Mouse (Mus musculus) CD8-positive naive resting alpha-beta T cell, adult 2 months (primary cell): Measurements from ENCODE around the gene Zfp410.

ENCODE experiments used
- DNase-seq, 2 experiments: peaks; one replicate each; pipeline ENCODE4 v3.0.0; 2022; ENCODE audit warnings: low read depth in 2 of 2, low spot score in 2 of 2

Gene Zfp410

DNA sequence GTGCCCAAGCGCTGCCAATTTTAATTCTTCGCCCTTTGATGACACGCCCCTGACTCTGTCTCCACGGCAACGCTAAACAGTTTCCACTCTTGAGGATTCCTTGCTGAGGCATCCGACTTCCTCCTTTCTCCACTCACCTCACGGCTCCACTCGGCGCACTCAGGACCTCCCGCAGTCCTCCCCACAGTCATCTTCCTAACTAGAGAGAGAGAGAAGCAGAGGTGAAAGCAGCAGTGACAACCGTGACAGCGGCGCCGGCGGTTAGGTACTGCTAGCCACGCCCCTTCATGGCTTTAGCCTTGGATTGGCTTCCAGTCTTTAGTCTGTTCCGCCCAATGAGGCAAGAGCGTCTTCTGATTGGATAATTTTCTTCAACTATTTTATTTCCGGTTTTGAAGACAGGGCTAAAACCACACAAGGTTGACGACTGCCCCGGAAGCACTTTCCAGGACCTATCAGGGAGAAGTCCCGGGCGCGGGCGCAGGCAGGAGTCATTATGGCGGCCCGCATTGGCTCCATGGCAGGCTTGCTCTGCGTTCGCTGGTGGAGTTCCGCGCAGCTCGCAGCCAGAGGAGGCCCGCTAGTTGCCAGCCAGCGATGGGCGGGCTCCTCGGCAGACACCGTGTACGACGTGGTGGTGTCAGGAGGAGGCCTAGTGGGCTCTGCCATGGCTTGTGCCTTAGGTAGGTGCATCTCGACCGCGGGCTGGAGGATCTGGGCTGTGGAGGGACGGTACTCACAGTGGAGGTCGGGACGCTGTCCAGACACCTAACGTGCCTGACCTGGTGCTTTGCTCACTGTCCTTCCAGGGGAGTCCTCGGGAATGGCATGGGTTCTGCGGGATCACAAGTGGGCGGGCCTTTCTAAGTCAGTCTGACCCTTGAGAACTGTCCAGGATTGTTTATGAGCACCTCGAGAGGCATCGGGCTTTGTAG lies 45.2 kb downstream of the Zfp410 start, which contains the start of the genes Coq6 and Fam161b:
Gene Coq6 (plus strand): TSS at position 103 of the 935 bp plus-strand sequence.
Gene Fam161b (minus strand): TSS at position 279 of the 935 bp plus-strand sequence.
- DNase-seq: peak; percentile 91 to 93

GRCm38 (mm10) chr12:84362872-84363271 lies 46.2 kb downstream of the Zfp410 start:
- DNase-seq: no peak

DNA sequence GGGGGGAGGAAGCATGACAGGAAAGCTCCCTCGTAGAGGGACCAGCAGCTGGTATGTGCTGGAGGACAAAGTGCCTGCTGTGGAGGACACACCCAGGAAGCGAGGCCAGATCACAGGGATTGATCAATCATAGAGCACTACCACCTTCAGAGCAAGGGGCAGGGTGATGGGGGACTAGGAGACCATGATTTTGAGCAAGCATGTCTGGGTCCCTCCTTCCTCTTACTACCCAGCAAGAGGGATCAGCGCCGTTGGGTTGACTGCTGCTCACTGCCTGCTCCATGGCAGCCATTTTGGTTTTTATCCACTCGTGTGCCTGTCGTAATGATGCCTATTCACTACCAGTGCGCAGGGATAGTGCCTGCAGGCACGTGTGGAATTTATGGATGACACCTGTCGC lies 47.6 kb downstream of the Zfp410 start:
- DNase-seq: no peak

- no peak for DNase-seq
Measured at GRCm38 (mm10) chr12:84365137-84365536, 48.5 kb downstream of the Zfp410 start.

- DNase-seq: no peak
Measured at GRCm38 (mm10) chr12:84366971-84367370, 50.3 kb downstream of the Zfp410 start.

DNA sequence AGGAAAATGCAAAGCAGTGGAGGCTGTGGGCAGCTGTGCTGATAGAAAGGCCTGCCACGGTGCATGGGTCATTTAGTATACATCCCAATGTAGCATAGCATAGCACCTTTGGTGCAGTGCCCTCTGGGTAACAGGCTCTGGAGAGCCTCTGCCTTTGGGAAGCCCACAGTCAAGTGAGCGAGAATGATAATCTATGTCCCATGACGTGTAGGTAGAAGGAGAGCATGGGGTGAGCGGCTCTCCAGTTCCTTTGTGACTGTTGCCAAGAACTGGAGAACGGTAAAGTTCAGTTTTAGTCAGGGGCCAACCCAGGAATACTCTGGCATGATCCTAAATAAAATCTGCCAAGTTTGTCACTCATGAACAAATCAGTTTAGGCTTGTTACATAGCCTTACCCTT lies 55.0 kb downstream of the Zfp410 start:
- DNase-seq: no peak

DNA sequence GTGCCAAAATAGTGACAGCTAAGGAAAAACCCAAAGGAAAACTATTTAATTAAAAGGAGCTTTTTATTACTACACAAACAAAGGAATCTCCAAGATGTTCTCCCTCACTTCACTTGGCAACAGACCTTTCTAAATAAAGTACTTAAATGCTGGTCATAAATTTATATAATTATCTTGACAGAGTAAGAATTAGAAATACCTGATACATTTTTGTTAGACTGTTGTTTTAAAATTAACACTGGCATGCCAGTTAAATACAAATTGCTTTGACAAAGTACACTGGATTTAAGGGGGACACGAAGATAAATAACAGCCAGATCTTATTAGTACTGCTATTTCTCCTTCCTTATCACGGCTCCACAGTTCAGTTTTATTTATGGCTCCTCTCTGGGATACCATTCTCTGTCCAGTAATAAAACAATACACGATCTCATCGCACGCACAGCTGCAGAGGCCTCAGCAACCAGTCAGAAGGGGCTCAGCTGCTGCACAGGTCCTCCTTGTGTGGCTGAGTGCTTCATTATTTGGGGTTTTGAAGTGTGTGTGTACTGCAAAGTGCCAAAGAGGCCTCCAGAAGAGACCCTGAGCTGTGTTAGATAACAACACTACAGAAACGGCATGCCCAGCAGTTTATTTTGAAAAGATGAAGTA lies 57.3 kb downstream of the Zfp410 start:
- DNase-seq: no peak

- DNase-seq: no peak
Measured at GRCm38 (mm10) chr12:84382369-84382768, 65.7 kb downstream of the Zfp410 start.

- no peak for DNase-seq
Measured at GRCm38 (mm10) chr12:84384644-84385081, 68.0 kb downstream of the Zfp410 start.

DNA sequence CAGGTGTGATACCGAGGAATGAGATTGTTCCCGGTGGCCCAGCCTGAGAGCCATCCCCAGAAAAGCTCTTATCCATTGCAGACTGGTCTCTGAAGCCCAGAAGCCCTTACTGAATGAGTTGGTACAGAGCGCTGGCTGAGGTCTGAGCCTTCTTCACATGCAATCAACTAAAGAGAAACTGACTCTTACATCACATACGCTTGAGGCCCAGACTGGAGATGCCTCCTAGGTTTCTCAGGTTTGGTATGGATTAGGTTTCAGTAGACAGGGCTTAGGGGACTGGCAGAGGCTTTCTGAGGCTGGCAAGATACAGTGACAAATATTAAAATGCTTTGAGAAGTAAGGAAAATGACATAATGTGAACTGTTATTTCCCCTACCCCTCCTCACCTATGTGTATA lies 68.8 kb downstream of the Zfp410 start:
- no peak for DNase-seq

DNA sequence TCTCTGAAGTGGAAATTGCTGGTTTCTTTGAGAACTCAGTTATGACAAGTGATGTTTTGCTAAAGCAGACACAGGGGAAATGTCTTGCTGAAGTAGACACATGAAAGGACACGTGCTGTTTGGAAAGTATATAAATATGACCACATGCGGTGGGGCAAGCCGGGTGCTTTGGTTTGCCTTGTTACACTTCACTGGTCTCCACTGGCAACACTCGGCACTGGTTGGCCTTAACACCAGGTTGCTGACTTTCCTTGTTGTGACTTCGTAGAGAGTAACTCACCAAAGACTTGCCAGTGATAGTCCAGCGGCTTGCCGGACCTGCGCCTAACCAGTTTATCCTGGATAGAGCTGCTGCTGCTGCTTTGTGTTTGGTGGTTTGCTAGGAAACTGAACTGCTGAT lies 71.4 kb downstream of the Zfp410 start:
- DNase-seq: no peak

DNA sequence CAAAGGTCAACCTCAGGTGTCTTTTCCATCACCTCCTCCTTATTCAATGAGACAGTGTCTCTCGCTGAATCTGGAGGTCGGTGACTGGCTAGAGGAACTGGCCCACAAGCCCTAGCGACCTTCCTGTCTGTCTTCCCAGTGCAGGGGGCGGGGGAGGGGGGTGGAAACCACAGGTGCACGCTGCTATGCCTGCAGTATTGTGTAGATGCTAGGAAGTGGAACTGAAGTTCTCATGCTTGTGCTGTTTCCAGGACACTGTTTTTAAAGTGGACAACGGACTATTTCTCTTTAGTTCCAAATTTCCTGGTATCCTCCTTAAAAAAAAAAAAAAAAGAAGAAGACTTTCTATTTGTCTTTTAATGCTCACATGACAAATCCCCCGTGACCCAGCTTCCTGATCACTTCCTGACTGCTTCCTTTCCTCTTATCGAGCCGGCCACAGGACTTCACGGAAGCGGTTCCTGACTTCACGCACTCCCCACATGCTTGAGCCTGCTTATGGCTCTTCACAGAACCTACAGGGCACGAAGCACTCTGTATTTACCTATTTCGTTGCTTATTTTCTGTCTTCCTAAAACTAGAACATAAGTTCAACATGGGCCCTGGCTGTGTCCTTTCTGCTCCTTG lies 72.2 kb downstream of the Zfp410 start:
- DNase-seq: no peak

- no peak for DNase-seq
Measured at GRCm38 (mm10) chr12:84390336-84390735, 73.7 kb downstream of the Zfp410 start.

DNA sequence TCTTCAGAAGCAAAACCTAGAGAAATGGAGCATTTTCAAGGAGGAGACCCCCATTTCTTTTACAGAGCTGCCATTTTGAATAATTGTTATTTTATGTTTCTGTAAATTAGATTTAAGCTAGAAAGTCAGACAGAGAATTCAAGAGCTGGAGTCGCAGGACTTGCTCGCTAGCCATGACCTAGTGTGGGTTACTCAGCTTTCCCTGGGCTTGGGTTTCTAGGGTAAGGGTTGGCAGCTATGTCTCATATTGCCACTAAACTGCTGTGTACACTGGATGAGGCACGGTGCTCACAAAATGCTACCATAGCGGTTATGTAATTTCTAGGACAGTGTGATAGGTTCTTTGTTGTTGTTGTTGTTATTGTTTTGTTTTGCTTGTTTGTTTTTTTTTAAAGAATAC lies 76.0 kb downstream of the Zfp410 start:
- DNase-seq: no peak
